Mouse (Mus musculus): ENCODE measurements around the gene Tmbim1.
"Not testable (repeated sequence)": the region's sequence is repeated elsewhere in the genome, so short reads cannot be mapped to it uniquely, and the experiment has no call there.

The Tmbim1 gene

DNA sequence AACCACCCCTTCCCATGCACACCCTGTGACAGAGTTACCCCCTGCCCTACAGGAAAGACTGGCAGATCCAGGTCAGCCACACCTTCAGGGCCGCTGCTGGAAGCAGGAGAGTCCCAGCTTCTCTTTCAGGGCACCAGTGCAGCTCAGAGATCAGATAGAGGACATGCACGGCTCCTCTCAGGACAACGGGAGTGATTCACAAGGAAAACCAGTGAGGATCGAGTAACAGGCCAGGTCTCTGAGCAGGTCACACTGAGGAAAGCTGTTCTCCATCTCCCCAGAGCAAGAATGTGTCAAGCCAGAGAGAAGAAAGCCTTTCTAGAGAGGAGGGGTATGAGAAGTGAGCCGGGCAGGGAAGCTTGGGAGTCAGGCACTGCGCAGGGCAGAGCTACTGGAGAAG, 8.9 kb downstream of the Tmbim1 start:
- in situ Hi-C loops (cut with MboI; ENCODE audit: low sequenced_read_pairs), result no loop called here

DNA sequence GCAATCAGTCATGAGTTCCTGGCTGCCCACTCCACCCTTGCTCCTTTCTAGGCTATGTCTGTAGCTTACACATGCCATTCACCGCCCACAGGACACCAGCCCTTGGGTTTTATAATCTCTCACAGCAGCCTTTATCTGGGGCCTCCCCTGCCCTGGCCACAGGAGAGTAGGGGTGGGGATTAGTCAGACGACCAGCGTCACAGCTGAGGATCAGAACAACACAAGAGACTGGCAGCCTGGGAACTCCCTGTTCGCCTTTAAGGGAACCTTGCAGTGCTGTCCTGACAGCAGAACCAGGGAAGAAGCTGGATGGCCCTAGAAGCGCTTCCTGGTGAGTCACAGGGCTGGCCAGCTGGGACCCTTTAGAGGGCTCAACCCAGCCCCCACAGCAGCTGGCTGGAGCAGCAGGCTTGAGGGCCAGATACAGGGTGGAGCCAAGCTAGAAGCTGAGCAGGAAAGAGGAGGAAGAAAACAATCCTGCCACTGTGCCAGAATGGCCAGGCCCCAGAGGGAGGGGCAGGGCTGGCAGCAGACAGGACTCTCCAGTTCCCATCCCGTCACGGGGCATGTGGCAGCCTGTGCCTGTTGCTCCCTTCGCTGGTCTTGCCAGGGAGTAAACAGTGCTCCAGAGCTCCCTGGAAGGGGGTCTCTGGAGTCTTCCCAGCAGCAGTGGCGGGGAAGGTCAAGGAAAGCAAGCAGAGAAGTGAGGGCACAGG, 9.8 kb downstream of the Tmbim1 start:
- in situ Hi-C loops (cut with MboI; ENCODE audit: low sequenced_read_pairs), result no loop called here

GRCm38 (mm10) chr1:74294733-74295455, 10.5 kb downstream of the Tmbim1 start:
- in situ Hi-C loops (cut with MboI; ENCODE audit: low sequenced_read_pairs), result no loop called here

DNA sequence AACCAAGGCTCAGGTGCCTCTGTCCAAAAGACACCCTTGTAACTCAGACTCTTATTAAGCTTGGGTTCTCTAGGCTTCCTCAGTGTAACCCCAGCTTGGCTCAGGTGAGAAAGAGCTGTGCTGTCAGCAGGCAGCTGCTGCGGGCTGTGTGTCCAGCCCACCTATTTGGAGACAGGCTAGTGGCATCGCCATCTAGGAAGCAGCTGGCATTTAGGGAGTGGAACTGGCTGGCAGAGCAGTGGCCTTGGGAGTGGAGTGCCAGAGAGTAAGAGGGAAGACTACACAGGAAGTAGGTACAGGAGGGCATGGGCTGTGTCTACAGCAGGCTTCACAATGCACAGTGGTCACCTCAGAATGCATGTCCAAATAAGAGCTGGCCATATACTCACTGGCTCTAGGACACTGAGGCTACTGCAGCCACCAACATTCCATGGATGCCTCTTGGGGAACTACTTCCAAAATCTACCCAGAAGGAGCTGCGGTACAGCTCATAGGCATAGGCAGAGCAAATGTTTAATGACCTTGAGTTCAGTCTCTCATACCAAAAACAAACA, 11.3 kb downstream of the Tmbim1 start:
- in situ Hi-C loops (cut with MboI; ENCODE audit: low sequenced_read_pairs), result no loop called here

- in situ Hi-C loops (cut with MboI; ENCODE audit: low sequenced_read_pairs), result no loop called here
Observed at GRCm38 (mm10) chr1:74293306-74293960, 12.0 kb downstream of the Tmbim1 start.

DNA sequence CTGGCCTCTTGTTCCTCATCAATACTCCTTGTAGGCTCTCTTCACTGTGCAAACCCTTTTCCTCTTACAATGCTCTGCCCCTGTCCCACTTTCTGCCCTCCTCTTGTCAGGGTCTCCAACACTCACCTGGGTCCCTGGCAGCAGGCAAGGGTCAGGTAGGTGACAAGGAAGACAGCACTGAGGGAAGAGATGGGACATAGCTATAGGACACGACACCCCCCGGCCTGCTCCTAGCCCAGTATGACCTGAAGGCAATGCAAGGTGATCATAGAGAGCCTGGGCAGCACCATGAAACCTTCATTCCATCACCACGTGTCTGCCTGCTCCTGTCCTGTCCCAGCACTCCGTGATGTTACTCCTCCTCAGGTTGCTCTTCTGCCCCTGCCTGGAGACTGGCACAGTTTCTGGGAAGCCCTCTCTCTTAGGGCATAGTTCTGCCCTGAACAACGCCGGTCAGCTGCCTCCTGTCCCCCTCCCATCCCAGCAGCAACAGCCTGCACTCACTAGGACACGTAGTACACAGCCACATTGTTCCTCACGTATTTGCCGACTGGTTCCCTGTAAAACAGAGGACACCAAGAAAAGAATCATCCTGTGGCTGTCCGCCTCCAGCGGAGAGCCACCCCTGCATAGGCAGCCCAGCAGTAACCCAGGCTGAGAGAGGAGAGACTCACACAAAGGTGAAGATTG, 12.9 kb downstream of the Tmbim1 start:
- in situ Hi-C loops (cut with MboI; ENCODE audit: low sequenced_read_pairs), result no loop called here

GRCm38 (mm10) chr1:74290141-74290540, 15.3 kb downstream of the Tmbim1 start:
- in situ Hi-C loops (cut with MboI; ENCODE audit: low sequenced_read_pairs), result no loop called here

DNA sequence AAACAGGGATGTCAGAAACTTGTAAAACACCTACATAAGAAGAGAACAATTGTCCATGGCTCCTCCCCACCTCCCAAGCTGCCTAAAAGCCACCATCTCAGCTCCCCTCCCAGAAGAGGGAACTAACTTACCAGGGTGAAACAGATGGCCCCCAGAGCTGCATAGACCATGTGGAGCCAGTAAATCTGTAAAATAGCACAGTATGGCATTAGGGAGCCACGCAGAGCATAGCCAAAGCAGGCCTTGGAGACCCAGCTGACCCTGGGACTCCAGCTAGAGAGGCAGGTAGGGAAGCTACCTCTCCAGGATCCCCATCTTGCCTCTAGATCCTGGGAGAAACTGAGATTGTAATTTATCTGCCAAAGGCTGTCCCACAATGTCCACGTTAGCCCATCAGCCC, 15.7 kb downstream of the Tmbim1 start:
- in situ Hi-C loops (cut with MboI; ENCODE audit: low sequenced_read_pairs), result no loop called here

DNA sequence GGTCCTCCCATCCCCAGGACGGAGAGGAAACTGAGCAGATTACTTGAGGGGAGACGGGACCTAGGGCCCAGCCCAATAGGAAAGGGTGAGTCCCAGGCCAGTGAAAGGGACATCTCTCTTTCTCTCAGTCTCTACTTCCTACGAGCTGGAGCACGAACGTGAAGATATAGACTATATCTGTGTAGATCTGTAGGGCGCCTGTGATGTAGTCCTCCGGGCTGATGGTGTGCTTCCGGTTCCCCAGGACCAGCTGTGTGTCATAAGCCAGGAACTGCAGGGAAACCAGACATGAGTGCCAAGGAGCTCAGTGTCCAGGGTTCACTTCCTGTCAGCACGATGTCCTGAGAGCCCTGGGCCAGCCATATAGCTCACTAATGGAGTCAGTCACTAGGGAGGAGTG, 16.2 kb downstream of the Tmbim1 start:
- in situ Hi-C loops (cut with MboI; ENCODE audit: low sequenced_read_pairs), result no loop called here

- in situ Hi-C loops (cut with MboI; ENCODE audit: low sequenced_read_pairs), result no loop called here
Observed at GRCm38 (mm10) chr1:74288327-74288726, 17.1 kb downstream of the Tmbim1 start.

GRCm38 (mm10) chr1:74286869-74287607, 18.4 kb downstream of the Tmbim1 start:
- in situ Hi-C loops (cut with MboI; ENCODE audit: low sequenced_read_pairs), result not testable (repeated sequence)

DNA sequence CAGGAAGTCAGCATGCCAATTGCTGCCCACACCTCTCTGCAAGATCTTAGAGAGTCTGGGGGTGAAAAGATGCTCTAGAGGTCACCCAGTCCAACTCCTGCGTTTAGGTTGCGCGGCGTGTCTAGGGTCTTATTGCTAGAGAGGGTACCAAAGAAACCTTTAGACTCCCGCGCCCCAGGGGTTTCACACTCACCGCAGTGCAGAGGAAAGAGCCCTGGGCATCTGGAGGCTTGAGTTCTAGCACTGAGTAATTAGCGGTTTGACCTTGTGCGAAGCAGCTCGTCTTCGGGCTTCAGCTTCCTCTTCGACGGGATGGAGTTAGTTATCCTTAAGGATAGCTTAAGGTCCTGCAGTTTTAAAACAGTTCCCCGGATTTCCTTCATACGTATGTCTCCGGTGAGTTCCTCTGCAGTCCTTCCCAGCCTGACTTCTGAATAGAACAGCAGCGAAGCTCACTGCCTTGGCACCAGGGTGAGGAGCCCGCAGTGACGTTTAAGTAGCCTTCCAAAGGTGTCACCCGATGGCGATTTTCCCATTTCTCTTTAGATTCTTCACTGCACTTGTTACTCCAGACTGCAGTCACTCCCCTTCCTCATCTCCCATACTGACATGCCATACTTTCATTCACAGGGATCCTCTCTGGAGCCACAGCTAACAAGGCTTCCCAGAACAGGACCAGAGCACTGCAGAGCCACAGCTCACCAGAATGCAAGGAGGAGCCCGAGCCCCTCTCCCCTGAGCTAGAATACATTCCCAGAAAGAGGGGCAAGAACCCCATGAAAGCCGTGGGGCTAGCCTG, 20.0 kb downstream of the Tmbim1 start:
- in situ Hi-C loops (cut with MboI; ENCODE audit: low sequenced_read_pairs), result no loop called here

- in situ Hi-C loops (cut with MboI; ENCODE audit: low sequenced_read_pairs), result no loop called here
Observed at GRCm38 (mm10) chr1:74284543-74285160, 20.8 kb downstream of the Tmbim1 start, which contains the start of the genes Aamp and Pnkd. Gene Aamp, minus strand, starts transcription at chr1:74284738. Gene Pnkd, plus strand, starts transcription at chr1:74284930.

- in situ Hi-C loops (cut with MboI; ENCODE audit: low sequenced_read_pairs), result no loop called here
Observed at GRCm38 (mm10) chr1:74283686-74284463, 21.5 kb downstream of the Tmbim1 start.

GRCm38 (mm10) chr1:74282896-74283625, 22.4 kb downstream of the Tmbim1 start:
- in situ Hi-C loops (cut with MboI; ENCODE audit: low sequenced_read_pairs), result no loop called here

DNA sequence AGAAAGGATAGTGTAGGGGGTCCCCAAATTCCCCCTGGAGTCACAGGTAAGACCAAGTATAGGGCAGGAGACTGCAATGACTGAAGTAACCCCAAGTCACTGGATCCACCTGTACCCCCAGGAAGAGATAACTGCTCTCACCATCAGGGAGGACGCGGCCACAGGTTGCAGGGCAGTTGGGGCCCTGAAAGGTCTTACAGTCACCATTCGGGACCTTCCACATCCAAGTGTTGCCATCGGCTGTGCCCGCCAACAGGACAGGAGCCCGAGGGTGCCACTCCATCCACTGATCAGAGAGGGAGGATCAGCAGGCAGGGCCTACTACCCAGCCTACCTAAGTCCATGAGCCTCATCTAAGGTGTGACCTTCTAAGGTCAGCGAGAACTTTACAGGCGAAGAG, 23.5 kb downstream of the Tmbim1 start:
- in situ Hi-C loops (cut with MboI; ENCODE audit: low sequenced_read_pairs), result no loop called here

GRCm38 (mm10) chr1:74281372-74281771, 24.1 kb downstream of the Tmbim1 start:
- in situ Hi-C loops (cut with MboI; ENCODE audit: low sequenced_read_pairs), result no loop called here

All from CH12F3 (cell line).